Mouse (Mus musculus) embryo, embryonic 10 days (tissue): ENCODE data around the gene Efcab5.
A peak's percentile ranks its signal among the peaks of the same experiment; 100 is the strongest.
"Not testable (repeated sequence)": the region's sequence is repeated elsewhere in the genome, so short reads cannot be mapped to it uniquely, and the experiment has no call there.

Source experiments
- DNase-seq: peaks from one replicate; pipeline ENCODE4 v3.0.0-alpha.2; 2015; ENCODE audit warnings: low spot score

Gene Efcab5

DNA sequence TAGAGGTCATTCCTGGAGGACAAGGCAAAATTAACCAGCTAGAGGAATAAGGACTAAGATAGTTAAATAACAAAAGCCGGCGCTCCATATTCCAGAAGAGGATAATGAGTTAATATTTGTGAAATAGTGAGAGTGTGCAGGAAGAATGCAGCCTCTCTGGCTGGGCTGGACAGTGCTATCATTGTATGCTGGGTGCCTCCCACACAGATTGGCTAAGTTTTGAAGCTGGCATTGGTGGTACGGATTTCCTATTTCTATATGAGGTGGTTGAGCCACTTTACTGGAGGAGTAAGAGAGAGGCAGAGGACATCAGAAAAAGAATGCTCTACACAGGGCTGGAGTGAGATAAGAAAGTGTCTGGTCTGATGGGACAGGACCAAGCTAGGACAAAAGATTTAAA lies 9.0 kb downstream of the Efcab5 start:
- DNase-seq: no peak

GRCm38 (mm10) chr11:77174531-77174930 lies 14.2 kb downstream of the Efcab5 start:
- no peak for DNase-seq

- DNase-seq: no peak
These were observed 15.0 kb downstream of the Efcab5 start for GRCm38 (mm10) chr11:77173731-77174130.

GRCm38 (mm10) chr11:77160744-77161143 lies 28.0 kb downstream of the Efcab5 start:
- no peak for DNase-seq

GRCm38 (mm10) chr11:77160341-77160740 lies 28.4 kb downstream of the Efcab5 start:
- DNase-seq: no peak

DNA sequence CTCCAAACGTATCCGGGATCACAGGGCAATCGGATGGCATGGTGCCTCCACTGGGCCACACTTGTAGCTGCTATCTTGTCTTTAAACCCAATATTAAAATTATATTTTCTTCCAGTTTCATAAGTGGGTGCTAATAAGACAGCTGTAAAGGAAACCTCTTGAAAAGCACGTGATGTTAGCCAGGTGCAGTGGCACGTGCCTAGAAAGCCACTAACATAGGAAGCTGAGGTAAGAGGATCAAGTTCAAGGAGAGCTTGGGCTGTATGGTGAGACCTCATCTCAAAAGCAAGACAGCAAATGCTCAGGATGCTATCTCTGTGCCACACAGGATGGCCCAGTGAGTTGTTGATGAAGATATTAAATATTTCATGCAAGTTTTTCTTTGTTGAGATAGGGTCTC lies 34.6 kb downstream of the Efcab5 start:
- DNase-seq: no peak

DNA sequence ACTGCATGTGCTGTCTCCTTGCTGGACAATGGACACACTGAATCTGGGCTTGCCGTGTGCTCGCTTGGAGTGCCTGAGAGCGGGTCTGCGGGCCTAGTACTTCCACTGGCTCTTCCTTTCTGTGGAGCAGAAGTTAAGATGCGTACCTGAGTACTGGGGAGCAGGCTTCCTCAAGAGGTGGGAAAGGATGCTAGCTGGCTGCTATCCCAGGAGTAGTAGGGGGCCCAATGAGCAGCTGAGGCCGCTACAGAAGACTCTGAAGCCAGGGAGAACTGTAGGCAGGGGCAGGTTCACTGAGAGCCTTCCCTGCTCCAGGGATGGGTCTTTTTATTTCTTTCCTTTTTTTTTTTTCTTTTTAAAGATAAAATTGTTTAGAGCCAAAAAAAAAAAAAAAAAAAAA lies 38.0 kb downstream of the Efcab5 start:
- DNase-seq: no peak

GRCm38 (mm10) chr11:77149783-77150630 lies 38.8 kb downstream of the Efcab5 start:
- DNase-seq: not testable (repeated sequence)

- no peak for DNase-seq
These were observed 40.0 kb downstream of the Efcab5 start for GRCm38 (mm10) chr11:77148774-77149173.

DNA sequence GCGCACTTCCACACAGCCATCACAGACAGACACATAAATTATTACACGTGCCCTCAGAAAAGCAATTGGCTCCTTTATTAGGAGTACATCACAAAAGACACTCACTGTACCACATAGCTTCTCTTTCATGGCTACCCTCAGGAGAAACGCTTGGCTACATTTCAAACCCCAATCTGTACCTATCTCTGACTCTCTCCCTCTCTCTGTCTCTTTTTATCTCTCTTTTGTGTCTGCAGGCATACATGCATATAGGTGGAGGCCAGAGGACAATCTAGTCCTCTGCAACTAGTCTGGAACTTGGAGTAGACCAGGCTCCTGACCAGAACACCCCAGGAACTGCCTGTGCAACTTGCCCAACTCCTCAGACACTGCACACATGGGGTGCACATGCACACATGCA lies 41.0 kb downstream of the Efcab5 start:
- no peak for DNase-seq

- no peak for DNase-seq
These were observed 43.3 kb downstream of the Efcab5 start for GRCm38 (mm10) chr11:77145423-77145822.

DNA sequence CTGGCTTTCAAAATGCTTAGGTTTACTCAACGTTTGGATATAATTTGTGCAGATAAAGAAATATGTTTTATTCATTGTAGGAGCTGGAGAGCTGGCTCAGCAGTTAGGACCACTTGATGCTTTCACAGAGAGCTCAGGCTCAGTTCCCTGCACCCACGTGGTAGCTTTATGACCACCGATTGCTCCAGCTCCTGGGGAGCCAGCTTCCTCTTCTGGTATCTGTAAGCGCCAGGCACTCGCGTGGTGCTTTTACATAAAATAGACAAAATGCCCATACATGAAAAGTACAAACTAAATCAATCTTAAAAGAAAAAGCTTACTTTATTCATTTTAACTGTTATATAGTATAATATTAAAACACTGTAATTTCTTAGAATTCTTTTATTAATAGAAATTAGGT lies 46.8 kb downstream of the Efcab5 start:
- DNase-seq: no peak

DNA sequence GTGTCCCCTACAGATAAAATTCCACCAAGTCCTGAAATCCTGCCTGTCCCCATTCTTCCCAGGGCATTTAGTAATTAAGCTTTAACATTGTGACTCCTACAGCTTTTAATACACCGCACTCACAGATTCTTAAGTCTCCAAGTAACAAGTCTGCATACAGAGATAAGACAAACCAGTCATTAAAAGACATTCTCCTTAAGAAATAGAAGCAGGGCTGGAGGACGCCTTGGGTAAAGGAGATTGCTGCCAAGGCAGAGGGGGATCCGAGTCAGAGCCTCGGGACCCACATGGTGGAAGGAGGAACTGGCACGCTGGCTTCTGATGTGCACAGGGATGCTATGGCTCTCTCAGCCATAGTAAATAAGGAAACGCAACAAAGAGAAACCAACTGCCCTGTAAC lies 48.8 kb downstream of the Efcab5 start:
- DNase-seq: no peak

DNA sequence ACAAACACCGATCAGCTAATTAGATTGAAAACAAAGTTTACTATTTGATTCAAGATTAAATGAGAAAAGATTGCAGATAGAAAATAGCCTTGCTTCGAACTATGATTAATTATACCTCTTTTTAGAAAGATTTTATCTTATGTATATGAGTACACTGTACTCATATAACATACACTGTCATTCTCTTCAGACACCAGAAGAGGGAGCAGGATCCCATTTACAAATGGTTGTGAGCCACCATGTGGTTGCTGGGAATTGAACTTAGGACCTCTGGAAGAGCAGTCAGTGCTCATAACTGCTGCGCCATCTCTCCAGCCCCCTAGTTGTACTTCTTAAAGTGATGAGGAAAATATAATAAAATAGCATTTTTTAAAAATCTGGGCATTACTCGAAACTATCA lies 55.3 kb downstream of the Efcab5 start:
- no peak for DNase-seq

DNA sequence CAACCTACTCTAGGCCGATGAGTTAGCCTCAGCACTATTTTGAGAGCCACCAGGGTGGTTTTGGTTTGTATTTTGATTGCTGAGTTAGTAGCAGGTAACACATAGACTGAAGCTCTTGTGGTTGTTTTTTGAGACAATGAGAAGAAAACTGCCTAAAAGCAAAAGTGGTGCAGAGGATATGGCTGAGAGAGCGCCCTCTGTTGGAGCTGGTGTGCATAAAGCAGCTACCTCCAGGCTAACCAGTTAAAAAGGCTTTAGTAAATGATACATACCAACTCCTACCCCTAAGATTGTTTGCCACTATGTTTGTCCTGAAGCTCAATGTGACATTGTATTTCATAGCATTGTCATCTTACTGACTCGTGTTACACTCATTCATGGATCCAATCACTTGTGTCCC lies 56.2 kb downstream of the Efcab5 start:
- DNase-seq: peak; percentile 21

GRCm38 (mm10) chr11:77128562-77128961 lies 60.2 kb downstream of the Efcab5 start:
- DNase-seq: no peak

DNA sequence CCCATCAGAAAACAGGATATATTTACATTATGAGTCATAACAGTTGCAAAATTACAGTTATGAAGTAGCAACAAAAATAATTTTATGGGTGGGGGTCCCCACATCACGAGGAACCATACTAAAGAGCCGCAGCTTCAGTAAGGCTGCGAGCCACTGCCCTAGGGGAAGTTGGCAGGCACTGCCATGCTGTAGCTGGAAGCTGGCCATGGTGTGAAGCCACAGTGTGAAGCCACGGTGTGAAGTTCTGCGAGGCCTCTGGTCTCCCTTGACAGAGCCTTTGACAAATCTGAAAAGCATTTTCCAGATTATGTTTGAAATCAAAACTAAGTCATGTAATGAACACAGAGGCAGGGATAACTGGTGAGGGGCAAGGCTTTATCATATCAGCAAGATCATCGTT lies 77.6 kb downstream of the Efcab5 start:
- no peak for DNase-seq

GRCm38 (mm10) chr11:77108442-77108841 lies 80.3 kb downstream of the Efcab5 start:
- DNase-seq: no peak

- DNase-seq: not testable (repeated sequence)
These were observed 80.9 kb downstream of the Efcab5 start for GRCm38 (mm10) chr11:77107872-77108271.

- DNase-seq: no peak
These were observed 81.8 kb downstream of the Efcab5 start for GRCm38 (mm10) chr11:77106961-77107360.

GRCm38 (mm10) chr11:77100137-77100937 lies 88.4 kb downstream of the Efcab5 start:
- peak; percentile 87 for DNase-seq

- no peak for DNase-seq
These were observed 90.3 kb downstream of the Efcab5 start for GRCm38 (mm10) chr11:77098332-77098972.

DNA sequence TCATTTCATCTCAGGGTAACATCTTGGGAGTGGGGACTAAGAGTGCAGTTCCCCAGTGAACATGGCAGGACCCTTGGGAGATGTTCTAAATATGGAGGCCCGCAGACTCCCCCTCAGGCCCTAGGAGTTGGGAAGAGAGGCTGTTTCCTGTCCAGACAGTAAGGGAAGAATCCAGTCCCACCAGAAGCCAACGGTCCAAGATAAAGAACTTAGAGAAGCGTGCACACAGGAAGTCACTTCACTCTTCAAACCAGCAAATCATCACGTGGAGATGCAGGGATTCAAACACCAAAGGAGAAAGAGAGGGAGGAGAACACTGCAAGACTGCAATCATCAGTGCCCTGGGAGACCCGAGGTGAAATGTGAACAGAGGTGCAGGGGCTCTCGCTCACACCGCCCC lies 91.8 kb downstream of the Efcab5 start:
- DNase-seq: no peak
